Mouse (Mus musculus): ENCODE results near the gene Vasn. TPM values are rescaled to one million over a fixed set of nuclear protein-coding genes. Genes with fewer than 3 reads are reported as not detected.

Vasn gene
- 10 to 100 TPM; 10.0 to 15.3 TPM for total RNA-seq (2021)
- long read RNA-seq, experiment 1, transcript Vasn-201 (2 exons, 2,829 nt) = major isoform, 6 of 8 reads
- long read RNA-seq, experiment 1, partial matches to known transcripts = 2 of 8 reads
- long read RNA-seq, experiment 1, other reads (novel, unspliced or antisense) = 0 of 8 reads
- long read RNA-seq, experiment 2, partial matches to known transcripts = 11 of 15 reads
- long read RNA-seq, experiment 2, other reads (novel, unspliced or antisense) = 1 of 15 reads

GRCm38 (mm10) chr16:4639831-4640237, at the start of gene Vasn, which contains the start of gene Dnaja3:
TSS of gene Vasn (plus strand) at chr16:4639941.
TSS of gene Dnaja3 (plus strand) at chr16:4639989.
- DNase-seq (ENCODE audit: low spot score in 2 of 2) = peak; percentile 78 to 83

GRCm38 (mm10) chr16:4590236-4590635, 49.5 kb upstream of the Vasn start:
- DNase-seq (ENCODE audit: low spot score in 2 of 2) = no peak

DNA sequence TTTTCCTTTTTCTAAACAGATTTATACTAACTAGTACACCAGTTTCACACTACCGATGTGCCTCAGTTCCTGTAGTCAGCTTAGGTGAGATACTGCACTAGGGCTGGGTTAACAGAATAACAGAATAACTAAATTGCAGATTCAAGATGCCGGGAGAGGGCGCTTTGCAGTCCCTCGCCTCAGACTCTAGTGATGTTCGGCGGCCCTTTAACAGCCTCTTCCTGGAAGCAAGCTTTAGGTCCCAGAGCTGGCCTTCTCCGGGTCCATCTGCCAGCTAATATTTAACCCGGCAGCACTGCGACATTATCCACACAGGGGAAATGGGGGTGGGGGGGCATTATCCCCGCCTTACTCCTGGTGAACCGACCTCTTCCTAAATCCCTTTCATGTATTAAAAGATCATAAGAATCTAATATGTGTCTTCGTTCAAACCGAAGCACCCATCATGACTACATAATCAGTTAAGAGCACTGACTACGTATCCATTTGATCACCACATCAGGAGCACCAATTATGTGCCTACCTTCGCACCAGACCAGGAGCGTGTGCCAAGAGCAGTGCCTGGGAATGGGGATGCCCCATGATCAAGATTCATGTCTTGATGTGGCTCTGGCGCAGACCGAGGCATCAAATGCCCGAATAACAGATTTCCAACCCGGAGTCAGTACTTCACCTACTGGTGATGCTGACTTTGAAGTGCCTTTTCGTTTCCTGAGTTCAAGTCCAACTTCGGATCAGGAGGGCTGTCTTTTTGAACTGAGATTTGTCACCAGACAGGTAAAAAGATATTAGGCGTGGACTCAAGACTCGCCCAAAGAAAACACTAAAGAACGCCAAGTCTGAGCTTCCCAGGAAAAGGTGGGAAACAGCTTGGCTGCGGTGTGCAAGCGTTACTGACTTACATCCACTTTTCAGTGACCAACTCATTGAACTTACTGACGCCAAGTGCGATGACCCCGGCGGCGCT, 46.5 kb upstream of the Vasn start:
- peak in 1 of 2 experiments; percentile 58 for DNase-seq (ENCODE audit: low spot score in 2 of 2)

DNA sequence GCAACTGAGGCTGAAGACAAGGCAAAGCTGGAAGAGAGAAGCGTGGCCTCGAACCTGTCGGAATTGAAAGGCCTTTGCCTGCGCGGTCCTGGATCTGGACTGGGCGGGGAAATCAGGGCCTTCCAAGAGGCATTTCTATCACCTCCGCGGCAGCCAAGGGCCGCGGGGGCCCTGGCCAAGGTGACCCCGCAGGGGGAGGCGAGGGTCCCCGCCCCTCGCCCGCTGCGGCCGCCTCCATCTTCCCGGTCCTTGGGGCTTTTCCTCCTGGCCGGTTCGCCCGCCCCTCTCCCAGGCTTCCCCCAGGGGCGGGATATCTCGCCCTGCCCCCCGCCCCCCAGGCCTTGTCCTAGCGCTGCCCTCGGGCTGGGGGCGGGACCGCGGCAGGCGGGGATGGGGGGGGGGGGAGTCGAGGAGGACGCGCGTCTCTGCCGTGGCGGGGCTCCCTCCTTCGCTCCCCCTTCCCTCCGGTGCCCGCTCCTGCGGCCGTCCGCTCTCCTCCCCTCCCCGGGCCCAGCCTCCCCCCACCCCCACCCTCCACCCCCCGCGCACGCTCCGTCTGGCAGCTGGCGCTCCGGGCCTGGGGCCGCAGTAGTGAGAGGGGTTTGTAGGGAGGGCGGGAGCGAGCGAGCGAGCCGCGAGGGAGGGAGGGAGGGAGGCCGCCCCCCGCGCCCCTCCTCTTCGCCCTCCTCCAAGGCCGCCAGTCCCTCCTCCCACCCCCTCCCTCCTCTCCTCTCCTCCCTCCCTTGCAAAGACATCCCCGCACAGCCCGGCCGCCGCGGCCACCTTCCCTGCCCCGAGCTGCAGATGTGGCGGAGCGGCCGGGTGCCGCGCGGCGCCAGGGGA, 45.5 kb upstream of the Vasn start, which contains the start of gene Glis2:
TSS of gene Glis2 (plus strand) at position 743 of the 843 bp plus-strand sequence.
- DNase-seq (ENCODE audit: low spot score in 2 of 2) = peak; percentile 64 to 73

DNA sequence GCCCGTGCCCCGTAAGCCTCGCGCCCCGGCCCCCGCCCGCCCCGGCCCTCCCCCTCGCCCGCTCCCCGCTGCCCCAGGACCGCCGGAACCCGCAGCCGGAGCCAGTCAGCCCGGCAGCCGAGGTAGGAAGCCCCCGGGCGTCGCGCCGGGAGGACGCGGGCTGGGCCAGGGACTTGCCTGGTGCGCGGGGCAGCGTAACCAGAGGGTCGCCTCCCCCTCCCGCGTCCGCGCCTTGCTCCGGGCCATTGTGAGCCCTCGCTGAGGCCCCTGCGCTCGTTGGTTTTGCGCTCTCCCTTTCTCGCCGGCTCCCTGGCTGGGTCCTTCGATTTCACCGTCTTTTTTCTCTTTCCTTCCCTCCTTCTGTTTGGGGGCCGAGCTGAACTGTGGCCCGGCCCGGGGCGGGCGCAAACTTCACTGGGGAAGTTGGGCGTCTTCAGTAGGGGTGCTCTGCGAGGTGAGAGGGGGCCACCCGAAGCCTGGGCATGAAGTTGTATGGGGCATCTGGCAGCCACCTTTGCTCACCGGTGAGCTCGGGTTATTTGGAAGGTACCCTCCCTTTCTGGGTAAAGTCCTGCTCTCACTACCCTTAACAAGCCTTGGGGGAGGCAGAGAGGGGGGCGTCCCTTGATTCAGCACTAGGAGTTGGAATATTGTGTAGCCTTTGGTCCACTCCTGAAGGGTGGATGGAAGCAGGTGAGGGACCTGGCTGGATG, 44.8 kb upstream of the Vasn start:
- DNase-seq (ENCODE audit: low spot score in 2 of 2) = no peak

DNA sequence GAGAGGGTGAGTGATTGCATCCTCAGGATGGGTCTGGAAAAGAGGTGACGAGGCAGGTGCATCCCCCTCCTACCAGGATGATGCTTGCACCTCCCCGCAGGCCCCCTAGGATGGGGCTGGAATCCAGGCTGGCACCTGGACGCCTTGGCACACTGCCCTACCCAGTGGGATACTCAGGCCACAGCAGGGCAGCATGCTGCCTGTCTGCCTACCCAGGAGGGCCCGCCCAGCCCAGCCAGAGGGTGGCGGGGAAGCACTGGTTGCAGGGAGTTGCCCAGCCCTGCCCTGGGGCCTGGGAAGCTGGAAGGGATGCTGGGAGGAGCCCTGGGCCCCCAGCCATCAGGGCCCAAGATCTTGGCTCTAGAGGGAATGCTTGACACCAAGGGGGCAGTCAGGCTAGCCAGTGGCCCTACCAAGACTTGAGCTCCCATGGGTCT, 44.2 kb upstream of the Vasn start:
- DNase-seq (ENCODE audit: low spot score in 2 of 2) = no peak

GRCm38 (mm10) chr16:4596141-4596728, 43.5 kb upstream of the Vasn start:
- DNase-seq (ENCODE audit: low spot score in 2 of 2) = no peak

DNA sequence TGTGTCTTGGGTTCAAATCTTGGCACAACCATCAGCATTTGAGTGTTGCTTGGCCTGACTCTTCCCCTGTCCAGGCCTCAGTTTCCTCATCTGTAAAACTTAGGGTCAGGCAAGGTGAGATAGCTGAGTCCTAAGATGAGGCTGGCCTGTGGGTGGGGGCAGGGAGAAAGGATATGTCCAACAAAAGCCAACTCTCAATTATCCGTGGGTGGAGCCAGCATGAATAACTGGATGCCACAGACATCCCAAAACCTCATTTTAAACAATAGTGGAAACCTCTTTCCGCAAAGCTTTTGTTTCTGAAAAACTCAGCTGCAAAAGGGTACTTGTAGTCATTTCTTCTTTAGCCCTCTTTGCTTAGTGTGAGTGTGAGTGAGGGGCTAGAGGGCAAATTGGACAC, 42.9 kb upstream of the Vasn start:
- DNase-seq (ENCODE audit: low spot score in 2 of 2) = no peak

DNA sequence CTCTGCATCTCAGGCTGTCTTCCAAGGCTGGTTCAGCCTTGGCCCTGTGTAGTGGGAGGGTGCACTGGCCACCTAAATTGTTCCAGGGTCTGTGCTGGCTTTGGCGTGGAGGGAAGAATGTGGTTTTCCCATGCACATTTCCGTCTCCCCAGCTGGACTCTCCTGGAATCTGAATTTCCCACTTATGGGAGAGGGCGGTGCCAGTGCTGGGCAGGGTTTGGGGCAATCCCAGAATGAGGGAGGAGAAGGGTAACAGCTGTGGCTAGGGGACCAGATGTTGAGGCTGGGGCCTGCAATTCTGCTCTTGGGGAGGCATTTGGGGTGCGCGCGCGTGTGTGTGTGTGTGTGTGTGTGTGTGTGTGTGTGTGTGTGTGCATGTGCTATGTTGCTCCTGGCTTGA, 42.4 kb upstream of the Vasn start:
- no peak for DNase-seq (ENCODE audit: low spot score in 2 of 2)

DNA sequence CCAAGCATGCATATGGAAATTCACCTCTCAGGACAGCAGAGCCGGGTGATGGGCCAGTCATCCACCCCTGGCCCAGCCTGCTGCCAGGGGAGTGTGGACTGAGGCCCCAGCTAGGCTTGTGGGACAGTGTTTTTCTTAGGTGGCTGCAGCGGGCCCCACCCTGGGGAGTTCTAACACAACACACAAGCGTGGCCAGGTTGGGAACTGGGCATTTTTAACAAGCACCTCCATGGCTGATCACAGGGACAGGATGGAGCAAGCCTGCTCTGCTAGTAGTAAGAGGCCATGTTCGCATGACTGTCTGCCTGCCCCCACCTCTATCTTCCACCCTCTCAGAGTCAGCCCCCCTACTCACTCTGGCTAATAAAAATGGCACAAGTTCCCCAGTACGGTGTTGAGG, 41.7 kb upstream of the Vasn start:
- DNase-seq (ENCODE audit: low spot score in 2 of 2) = no peak

- DNase-seq (ENCODE audit: low spot score in 2 of 2) = no peak
Observed at GRCm38 (mm10) chr16:4598891-4599543, 40.7 kb upstream of the Vasn start.

DNA sequence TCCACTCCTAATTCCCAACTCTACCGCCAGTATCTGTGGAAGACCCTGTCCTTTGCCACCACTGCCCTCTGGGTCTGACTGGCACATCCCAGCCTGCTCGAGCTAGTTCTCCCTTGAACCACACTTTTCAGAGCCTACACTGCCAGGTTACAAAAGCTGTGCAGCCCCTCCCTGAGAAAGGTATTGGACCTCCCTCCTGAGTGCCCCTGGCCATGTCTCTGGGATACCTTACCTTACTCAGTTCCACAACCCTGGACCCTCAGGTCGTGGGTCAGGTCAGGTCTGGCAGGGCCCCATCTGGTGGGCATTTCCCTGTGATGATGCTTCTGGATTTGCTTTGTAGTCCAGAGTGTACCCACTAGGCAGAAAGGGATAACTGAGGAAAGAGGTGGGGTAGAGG, 40.1 kb upstream of the Vasn start:
- no peak for DNase-seq (ENCODE audit: low spot score in 2 of 2)

- no peak for DNase-seq (ENCODE audit: low spot score in 2 of 2)
Observed at GRCm38 (mm10) chr16:4600701-4601310, 38.9 kb upstream of the Vasn start.

DNA sequence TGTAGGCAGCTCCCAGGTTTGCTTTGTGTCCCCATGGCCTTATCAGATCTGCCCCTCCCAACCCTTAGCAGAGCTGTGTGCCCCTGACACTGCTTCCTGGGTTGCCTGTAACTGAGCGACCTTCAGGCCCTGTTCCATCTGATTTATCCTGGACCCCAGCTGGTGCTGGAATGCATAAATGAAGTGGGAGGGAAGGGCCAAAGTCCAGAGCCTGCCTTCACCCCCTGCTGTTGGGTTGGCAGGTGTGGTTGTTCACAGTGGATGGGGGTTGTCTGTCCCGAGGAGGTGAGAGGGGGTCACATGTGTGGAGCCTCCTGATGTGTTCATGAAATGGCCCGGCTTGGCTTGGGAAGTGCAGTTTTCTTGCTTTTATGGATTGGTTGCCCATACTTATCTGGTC, 37.6 kb upstream of the Vasn start:
- DNase-seq (ENCODE audit: low spot score in 2 of 2) = no peak

- no peak for DNase-seq (ENCODE audit: low spot score in 2 of 2)
Observed at GRCm38 (mm10) chr16:4602766-4603452, 36.8 kb upstream of the Vasn start.

DNA sequence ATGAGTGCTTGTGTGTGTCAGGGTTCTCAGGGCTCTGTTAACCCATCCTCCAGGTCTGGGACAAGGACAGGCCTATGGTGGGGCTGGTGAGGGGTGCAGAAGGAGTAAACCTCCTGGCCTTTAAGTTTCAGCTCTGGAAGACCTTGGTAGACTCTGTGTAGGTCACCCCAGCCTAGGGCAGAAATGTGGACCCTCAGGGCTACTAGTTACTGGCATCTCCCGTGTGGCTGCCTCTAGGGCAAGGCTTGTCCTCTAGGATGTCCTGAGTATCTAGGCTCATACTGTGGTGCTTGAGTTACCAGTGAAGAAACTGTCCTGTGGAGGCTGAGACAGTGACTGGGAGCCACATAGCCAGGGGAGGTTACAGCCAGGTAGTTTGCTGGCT, 36.3 kb upstream of the Vasn start:
- no peak for DNase-seq (ENCODE audit: low spot score in 2 of 2)

DNA sequence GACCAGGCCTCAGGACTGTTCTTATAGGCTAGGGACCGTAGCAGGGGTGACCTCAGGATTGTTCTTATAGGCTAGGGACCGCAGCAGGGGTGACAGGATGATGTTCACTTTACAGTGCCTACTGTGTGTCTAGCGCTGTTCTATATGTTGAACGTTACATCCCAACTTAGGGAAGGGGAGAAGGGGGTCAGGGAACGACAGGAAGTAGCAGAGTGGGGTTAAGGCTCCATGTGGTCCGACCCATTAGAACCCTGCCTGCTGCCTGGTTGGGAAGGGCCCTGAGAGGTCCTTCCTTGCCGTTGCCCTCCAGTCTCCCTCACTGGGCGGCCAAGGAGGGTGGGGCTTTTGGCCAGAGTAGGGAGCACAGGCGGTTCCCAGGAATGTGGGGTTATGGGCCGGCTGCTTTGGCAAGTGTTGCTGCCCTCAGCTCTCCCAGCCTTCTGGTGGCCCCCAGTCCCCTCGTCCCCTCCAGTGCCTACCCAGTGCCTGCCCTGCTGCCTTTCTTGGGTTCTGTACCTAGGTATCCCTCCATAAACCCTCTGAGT, 35.4 kb upstream of the Vasn start:
- DNase-seq (ENCODE audit: low spot score in 2 of 2) = no peak

DNA sequence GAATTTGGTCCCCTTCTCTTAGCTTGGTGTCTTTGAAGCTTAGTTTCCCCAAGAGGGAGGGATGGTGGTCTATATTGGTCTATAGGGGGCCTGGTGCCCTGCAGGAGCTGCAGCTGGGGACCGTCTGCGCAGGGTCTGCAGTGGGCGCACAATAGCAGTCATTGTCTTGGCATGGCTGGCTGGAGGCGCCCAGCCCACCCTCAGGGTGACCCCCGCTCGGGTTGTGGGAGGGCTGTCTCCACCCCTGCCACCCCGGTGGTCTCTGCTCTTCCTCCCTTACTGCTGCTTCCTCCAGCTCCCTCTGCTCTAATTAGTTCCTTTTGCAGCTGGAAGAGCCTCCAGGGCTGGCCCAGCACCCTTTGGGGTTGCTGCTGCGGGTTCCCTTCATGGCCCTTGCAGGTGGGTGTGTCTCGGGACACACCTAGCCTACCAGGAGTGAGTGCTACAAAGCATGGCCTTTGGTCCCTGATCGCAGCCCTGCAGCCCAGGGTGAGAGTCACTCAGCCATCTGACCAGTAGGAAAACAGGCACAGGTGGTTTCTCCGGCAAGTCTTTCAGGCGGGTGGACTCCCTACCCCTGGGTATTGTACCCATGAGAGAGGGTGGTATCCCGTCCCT, 34.1 kb upstream of the Vasn start:
- DNase-seq (ENCODE audit: low spot score in 2 of 2) = no peak
